Mouse (Mus musculus): ENCODE measurements around the gene Nt5c3. TPM values are rescaled to one million over a fixed set of nuclear protein-coding genes. Genes with fewer than 3 reads are reported as not detected.

Nt5c3 gene
- polyA plus RNA-seq, 1 experiment from 2014 or later: 166 TPM

DNA sequence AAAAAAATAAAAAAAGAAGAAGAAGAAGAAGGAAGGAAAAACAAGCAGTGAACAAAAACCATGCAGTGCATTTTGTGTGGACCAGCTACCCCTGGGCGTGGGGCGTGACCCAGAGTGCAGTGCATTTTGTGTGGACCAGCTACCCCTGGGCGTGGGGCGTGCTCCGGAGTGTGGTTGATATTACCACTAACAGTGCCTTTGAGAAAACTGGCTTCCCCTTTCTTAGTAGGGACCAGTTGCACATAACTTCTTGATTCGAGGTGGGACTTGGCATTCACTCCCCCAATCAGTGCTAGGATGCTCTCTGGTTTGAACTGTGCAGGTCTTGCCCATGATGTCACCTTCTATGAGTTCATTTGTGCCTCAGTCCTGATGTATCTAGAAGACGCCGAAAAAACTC is 68.9 kb downstream of the Nt5c3 start:
- Histone ChIP-seq H3K27ac (ENCODE audit: low read length) (no peak overlapping the region), H3K36me3 (ENCODE audit: control insufficient read depth, insufficient read depth) (no peaks in the 10 kb centered on the region), H3K4me2 (ENCODE audit: low read length) (no peak overlapping the region), H3K27me3 (replicated peaks; ENCODE audit: control insufficient read depth, insufficient read depth, low read length) (no peaks in the 10 kb centered on the region), H3K4me3 (replicated peaks; ENCODE audit: low read length) (no peak overlapping the region), H3K9me3 (ENCODE audit: control insufficient read depth, low read length) (no peaks in the 10 kb centered on the region), H3K9ac (replicated peaks; ENCODE audit: low read depth, low read length) (no peak overlapping the region), H3K4me1 (replicated peaks; ENCODE audit: control insufficient read depth, insufficient read depth, low read length) (no peaks in the 10 kb centered on the region)
- WGBS: 97% methylated on average over 8 of the region's 8 CpGs
- ATAC-seq: no peak

DNA sequence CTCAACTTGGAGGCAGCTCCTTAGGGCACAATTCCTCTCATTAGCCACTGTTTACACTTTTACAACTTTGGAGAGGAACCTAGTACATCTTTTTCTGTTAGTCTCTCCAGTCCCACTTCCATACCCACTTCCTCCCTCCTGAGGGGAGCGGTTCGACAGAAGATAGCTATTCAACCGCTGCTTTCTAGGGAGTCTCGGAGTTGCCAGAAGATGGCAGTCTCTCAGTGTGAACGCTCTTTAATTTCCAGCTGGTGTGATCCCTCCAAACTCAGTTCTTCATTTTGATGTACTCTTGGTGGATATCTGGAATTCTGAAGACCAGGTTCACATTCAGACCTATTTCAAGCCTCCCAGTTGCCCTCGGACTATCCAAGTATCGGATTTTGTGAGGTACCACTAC is 73.4 kb downstream of the Nt5c3 start:
- 69% methylated on average over 7 of the region's 7 CpGs for WGBS
- Histone ChIP-seq H3K4me1 (replicated peaks; ENCODE audit: control insufficient read depth, insufficient read depth, low read length) (no peaks in the 10 kb centered on the region), H3K27ac (ENCODE audit: low read length) (no peak overlapping the region), H3K27me3 (replicated peaks; ENCODE audit: control insufficient read depth, insufficient read depth, low read length) (no peaks in the 10 kb centered on the region), H3K4me2 (ENCODE audit: low read length) (no peak overlapping the region), H3K36me3 (ENCODE audit: control insufficient read depth, insufficient read depth) (no peaks in the 10 kb centered on the region), H3K4me3 (replicated peaks; ENCODE audit: low read length) (no peak overlapping the region), H3K9me3 (ENCODE audit: control insufficient read depth, low read length) (no peaks in the 10 kb centered on the region), H3K9ac (replicated peaks; ENCODE audit: low read depth, low read length) (no peak overlapping the region)
- ATAC-seq: no peak

DNA sequence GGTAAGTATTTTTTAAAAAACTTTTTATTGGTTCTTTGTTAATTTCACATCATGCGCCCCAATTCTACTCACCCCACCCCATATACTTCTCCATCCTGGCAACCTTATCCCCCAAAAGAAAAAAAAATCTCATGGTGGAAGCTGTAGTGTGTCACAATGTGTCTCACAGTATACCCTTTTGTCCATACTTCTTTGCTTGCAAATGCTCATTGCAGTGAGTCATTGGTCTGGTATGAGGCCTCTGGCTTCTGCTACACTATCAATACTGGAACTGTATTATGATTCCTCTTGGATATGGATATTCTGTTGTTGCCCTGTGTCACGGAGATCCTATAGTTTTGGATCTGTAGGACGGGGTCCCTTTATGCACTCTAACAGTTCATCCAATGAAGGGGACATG is 74.8 kb downstream of the Nt5c3 start:
- no peak overlapping the region for H3K4me2 ChIP-seq (ENCODE audit: low read length)
- H3K4me3 ChIP-seq (replicated peaks; ENCODE audit: low read length): no peak overlapping the region

DNA sequence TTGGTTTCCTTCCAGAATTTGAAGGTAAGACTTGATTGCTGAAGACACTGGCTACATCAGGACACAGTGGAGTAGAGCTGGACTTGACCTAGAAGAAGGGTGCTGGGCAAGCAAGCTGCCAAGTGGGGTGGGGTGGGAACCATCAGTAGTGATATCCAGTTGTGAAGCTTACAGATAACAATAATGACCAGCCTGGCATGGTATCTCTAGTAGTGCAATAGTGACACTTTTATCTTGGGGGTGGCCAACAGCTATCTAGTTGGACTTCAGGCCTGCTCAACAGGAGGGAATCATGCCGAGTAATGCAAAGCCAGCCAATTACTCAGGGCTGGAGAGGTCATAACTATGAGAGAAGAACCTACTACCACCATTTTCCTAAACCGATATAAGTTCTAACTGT is 79.4 kb downstream of the Nt5c3 start:
- Histone ChIP-seq H3K4me3 (replicated peaks; ENCODE audit: low read length) (no peak overlapping the region), H3K9ac (replicated peaks; ENCODE audit: low read depth, low read length) (no peak overlapping the region), H3K9me3 (ENCODE audit: control insufficient read depth, low read length) (no peaks in the 10 kb centered on the region), H3K4me2 (ENCODE audit: low read length) (no peak overlapping the region), H3K4me1 (replicated peaks; ENCODE audit: control insufficient read depth, insufficient read depth, low read length) (no peaks in the 10 kb centered on the region), H3K36me3 (ENCODE audit: control insufficient read depth, insufficient read depth) (no peaks in the 10 kb centered on the region), H3K27me3 (replicated peaks; ENCODE audit: control insufficient read depth, insufficient read depth, low read length) (no peaks in the 10 kb centered on the region), H3K27ac (ENCODE audit: low read length) (no peak overlapping the region)
- WGBS: 94% methylated on average over 2 of the region's 2 CpGs
- ATAC-seq: no peak

More for the DNA sequence above, 74.8 kb downstream of the Nt5c3 start:
- Histone ChIP-seq H3K9me3 (ENCODE audit: control insufficient read depth, low read length) (no peaks in the 10 kb centered on the region), H3K4me1 (replicated peaks; ENCODE audit: control insufficient read depth, insufficient read depth, low read length) (no peaks in the 10 kb centered on the region), H3K9ac (replicated peaks; ENCODE audit: low read depth, low read length) (no peak overlapping the region), H3K27me3 (replicated peaks; ENCODE audit: control insufficient read depth, insufficient read depth, low read length) (no peaks in the 10 kb centered on the region), H3K27ac (ENCODE audit: low read length) (no peak overlapping the region), H3K36me3 (ENCODE audit: control insufficient read depth, insufficient read depth) (no peaks in the 10 kb centered on the region)
- WGBS: 81% methylated on average over 3 of the region's 3 CpGs
- ATAC-seq: no peak

DNA sequence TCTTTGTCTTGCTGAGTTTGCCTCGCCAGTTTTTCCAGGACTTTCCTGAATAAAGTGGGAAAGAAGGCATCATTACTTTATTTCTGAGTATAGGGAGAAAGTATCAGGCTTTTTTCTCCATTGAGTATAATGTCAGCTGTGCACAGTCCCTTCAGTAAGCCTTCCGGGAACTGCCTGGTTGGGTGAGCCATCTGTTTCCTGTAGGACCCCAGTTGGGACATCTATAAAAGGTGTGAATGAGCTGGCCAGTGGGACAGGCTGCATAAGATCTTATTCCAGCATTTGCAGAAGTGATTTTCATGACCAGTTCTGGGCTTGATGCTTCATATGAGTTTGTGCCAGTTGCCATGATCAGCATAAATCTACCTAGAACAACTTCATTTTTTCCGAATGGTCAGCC is 80.5 kb downstream of the Nt5c3 start:
- Histone ChIP-seq H3K4me3 (replicated peaks; ENCODE audit: low read length) (no peak overlapping the region), H3K4me1 (replicated peaks; ENCODE audit: control insufficient read depth, insufficient read depth, low read length) (no peaks in the 10 kb centered on the region), H3K9ac (replicated peaks; ENCODE audit: low read depth, low read length) (no peak overlapping the region), H3K9me3 (ENCODE audit: control insufficient read depth, low read length) (no peaks in the 10 kb centered on the region), H3K36me3 (ENCODE audit: control insufficient read depth, insufficient read depth) (no peaks in the 10 kb centered on the region), H3K27ac (ENCODE audit: low read length) (no peak overlapping the region), H3K4me2 (ENCODE audit: low read length) (no peak overlapping the region), H3K27me3 (replicated peaks; ENCODE audit: control insufficient read depth, insufficient read depth, low read length) (no peaks in the 10 kb centered on the region)
- ATAC-seq: no peak
- 74% methylated on average over 3 of the region's 3 CpGs for WGBS

DNA sequence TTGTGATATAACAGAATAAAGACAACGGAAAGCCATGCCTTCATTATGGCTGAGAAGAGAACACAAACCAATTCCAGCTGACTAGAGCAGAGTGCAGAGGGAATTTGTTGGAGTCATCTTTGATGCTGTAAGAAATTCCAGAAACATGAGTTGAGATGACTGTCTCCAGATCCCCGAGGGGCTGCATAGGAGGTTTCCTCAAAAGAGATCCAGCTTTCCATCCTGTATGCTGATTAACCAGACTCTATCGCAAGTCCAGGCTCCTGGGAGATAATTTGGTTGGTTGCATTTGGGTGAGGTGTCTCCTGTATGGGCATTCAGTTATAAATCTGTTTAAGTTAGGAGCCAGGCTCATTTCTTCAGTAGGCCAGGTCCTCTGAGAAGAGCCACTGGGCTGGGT is 86.1 kb downstream of the Nt5c3 start:
- Histone ChIP-seq H3K27ac (ENCODE audit: low read length) (no peak overlapping the region), H3K4me3 (replicated peaks; ENCODE audit: low read length) (no peak overlapping the region), H3K27me3 (replicated peaks; ENCODE audit: control insufficient read depth, insufficient read depth, low read length) (no peaks in the 10 kb centered on the region), H3K9ac (replicated peaks; ENCODE audit: low read depth, low read length) (no peak overlapping the region), H3K9me3 (ENCODE audit: control insufficient read depth, low read length) (no peaks in the 10 kb centered on the region), H3K4me2 (ENCODE audit: low read length) (no peak overlapping the region), H3K4me1 (replicated peaks; ENCODE audit: control insufficient read depth, insufficient read depth, low read length) (no peaks in the 10 kb centered on the region), H3K36me3 (ENCODE audit: control insufficient read depth, insufficient read depth) (no peaks in the 10 kb centered on the region)
- 94% methylated on average over 3 of the region's 3 CpGs for WGBS
- ATAC-seq: no peak

DNA sequence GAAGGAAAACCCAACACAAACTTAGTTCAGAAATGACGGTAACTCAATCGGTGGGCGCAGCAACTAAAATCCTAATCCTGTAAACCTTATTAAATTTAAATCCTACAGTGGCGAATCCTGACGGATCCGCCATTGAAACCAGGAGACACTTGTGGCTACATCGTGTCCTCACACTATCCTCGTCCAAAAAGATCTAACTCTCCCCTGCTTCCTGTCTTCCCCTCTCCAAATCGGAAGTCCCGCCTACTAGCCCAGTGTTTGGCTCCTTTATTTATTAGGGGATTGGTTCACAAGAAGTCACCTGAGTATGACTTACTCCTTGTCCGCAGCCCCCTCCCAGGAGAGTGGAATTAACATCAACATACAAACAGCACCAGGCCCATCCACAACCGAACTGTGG is 86.6 kb downstream of the Nt5c3 start:
- Histone ChIP-seq H3K4me1 (replicated peaks; ENCODE audit: control insufficient read depth, insufficient read depth, low read length) (0 out of 2 replicates have a peak, but pooled peaks cover 4% of the 10 kb centered on the region), H3K27me3 (replicated peaks; ENCODE audit: control insufficient read depth, insufficient read depth, low read length) (no peaks in the 10 kb centered on the region), H3K27ac (ENCODE audit: low read length) (no peak overlapping the region), H3K9me3 (ENCODE audit: control insufficient read depth, low read length) (no peaks in the 10 kb centered on the region), H3K4me3 (replicated peaks; ENCODE audit: low read length) (no peak overlapping the region), H3K36me3 (ENCODE audit: control insufficient read depth, insufficient read depth) (no peaks in the 10 kb centered on the region), H3K4me2 (ENCODE audit: low read length) (no peak overlapping the region), H3K9ac (replicated peaks; ENCODE audit: low read depth, low read length) (no peak overlapping the region)
- ATAC-seq: no peak
- WGBS: 95% methylated on average over 12 of the region's 12 CpGs

DNA sequence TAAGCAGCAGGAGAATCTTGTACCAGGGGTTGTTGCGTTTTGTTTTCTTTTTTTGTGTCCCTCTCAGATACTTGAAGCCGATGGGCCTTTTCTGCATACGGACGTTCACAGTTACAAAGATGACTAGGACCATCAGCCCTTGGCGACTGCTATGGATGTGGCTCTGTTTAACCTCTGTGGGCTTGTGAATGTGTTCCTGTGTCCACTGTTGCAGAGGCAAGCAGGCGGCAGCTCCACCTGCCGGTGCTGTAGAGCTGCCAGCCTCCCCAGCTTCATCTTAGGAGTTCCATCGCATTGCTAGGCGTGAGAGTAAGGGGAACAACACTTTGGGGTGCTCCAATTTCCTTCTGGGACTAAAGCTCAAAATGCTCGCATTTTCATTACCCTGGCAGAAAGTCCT is 88.2 kb downstream of the Nt5c3 start:
- H3K4me3 ChIP-seq (replicated peaks; ENCODE audit: low read length): no peak overlapping the region
- WGBS: 87% methylated on average over 10 of the region's 10 CpGs
- H3K27me3 ChIP-seq (replicated peaks; ENCODE audit: control insufficient read depth, insufficient read depth, low read length): no peaks in the 10 kb centered on the region
- no peaks in the 10 kb centered on the region for H3K36me3 ChIP-seq (ENCODE audit: control insufficient read depth, insufficient read depth)
- H3K4me2 ChIP-seq (ENCODE audit: low read length): no peak overlapping the region
- H3K9me3 ChIP-seq (ENCODE audit: control insufficient read depth, low read length): no peaks in the 10 kb centered on the region
- peaks cover 8% of the 10 kb centered on the region; the same call in 1 of the 2 replicates for H3K4me1 ChIP-seq (replicated peaks; ENCODE audit: control insufficient read depth, insufficient read depth, low read length)
- no peak overlapping the region for H3K9ac ChIP-seq (replicated peaks; ENCODE audit: low read depth, low read length)
- ATAC-seq: no peak
- H3K27ac ChIP-seq (ENCODE audit: low read length): no peak overlapping the region

DNA sequence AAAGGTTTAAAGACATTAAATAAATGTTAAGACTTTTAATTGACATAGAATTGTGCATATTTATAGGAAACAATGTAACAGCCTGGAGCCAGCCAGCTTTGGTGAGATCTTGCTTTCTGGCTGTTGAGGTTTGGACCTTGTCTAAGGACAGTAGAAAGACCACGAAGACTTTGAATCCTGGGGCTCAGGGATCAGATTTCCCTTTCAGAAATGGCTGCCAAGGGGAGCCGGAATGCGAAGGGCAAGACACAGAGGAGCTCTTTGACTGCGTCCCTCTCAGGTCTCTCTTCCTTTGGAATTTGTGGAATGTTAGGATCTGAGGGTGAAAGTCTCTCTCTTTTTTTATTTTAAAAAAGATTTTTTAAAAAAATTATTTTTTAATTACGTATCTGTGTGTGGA is 89.0 kb downstream of the Nt5c3 start:
- Histone ChIP-seq H3K9me3 (ENCODE audit: control insufficient read depth, low read length) (no peaks in the 10 kb centered on the region), H3K9ac (replicated peaks; ENCODE audit: low read depth, low read length) (no peak overlapping the region), H3K4me1 (replicated peaks; ENCODE audit: control insufficient read depth, insufficient read depth, low read length) (peaks cover 8% of the 10 kb centered on the region; the same call in 1 of the 2 replicates), H3K4me3 (replicated peaks; ENCODE audit: low read length) (no peak overlapping the region), H3K36me3 (ENCODE audit: control insufficient read depth, insufficient read depth) (no peaks in the 10 kb centered on the region), H3K27me3 (replicated peaks; ENCODE audit: control insufficient read depth, insufficient read depth, low read length) (no peaks in the 10 kb centered on the region), H3K27ac (ENCODE audit: low read length) (no peak overlapping the region), H3K4me2 (ENCODE audit: low read length) (no peak overlapping the region)
- 61% methylated on average over 5 of the region's 5 CpGs for WGBS
- ATAC-seq: no peak

DNA sequence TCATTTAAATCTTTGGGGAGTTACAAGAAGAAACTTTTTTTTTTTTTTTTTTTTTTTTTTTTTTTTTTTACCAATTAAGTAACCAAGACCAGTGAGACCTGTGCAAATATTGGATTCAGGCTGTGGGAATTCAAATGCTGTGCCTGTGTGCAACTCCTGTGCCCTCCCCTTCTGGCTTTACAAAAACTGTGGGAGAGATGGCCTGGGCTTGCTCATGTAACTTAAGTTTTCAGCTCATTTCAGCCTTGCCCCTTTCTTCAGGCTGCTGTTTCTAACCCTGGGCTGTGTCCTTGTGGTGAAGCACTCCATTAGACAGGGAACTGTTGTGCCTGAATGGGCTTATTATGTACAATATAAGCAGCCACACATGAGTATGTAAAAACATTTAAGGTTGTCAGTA is 90.9 kb downstream of the Nt5c3 start:
- ATAC-seq: no peak
- Histone ChIP-seq H3K9me3 (ENCODE audit: control insufficient read depth, low read length) (no peaks in the 10 kb centered on the region), H3K27ac (ENCODE audit: low read length) (no peak overlapping the region), H3K4me1 (replicated peaks; ENCODE audit: control insufficient read depth, insufficient read depth, low read length) (peaks cover 8% of the 10 kb centered on the region; the same call in 1 of the 2 replicates), H3K27me3 (replicated peaks; ENCODE audit: control insufficient read depth, insufficient read depth, low read length) (no peaks in the 10 kb centered on the region), H3K4me3 (replicated peaks; ENCODE audit: low read length) (no peak overlapping the region), H3K4me2 (ENCODE audit: low read length) (no peak overlapping the region), H3K9ac (replicated peaks; ENCODE audit: low read depth, low read length) (no peak overlapping the region), H3K36me3 (ENCODE audit: control insufficient read depth, insufficient read depth) (no peaks in the 10 kb centered on the region)
